Mouse (Mus musculus) kidney, postnatal 10 days (tissue): ENCODE results near the gene Hcrt.

Experiments used
- DNase-seq: peaks from one replicate; pipeline ENCODE4 v3.0.0; 2021; ENCODE audit warnings: mixed read lengths

The Hcrt gene

GRCm38 (mm10) chr11:100735134-100735865 lies 27.4 kb downstream of the Hcrt start:
- DNase-seq: no peak

DNA sequence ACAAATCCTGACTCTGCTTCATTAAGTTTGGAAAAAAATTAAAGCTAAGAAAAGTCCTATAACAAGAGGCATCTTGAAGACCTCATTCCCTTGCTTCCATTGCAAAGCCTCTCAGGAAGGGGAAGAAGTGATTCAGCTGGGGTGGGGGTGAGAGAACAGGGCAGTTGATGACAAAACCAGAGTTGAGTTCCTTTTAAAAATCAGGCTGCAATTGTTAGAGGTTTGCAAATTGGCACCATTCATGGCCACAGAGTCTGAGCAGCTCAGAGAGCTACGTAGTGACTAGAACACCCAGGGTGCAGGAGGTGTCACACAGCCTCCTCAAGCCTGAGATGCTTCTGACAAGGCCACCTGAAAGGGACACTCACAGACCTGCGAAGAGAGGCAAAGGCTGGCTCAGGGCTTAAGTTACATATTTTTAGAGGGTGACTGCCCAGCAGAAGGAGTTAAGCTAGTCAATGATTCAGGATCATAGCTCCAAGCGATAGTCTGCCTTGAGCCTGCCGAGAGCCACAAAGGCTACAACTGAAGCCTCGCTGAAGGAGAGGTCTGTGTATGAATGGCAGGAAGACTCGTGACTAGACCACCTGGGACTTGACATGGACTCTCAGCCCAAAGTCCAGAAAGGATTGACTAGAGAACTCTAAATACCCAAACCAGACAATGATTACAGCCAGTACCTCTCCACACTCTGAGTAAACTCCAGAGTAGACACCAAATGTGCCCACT lies 32.1 kb downstream of the Hcrt start:
- peak; percentile 40 for DNase-seq

GRCm38 (mm10) chr11:100729976-100730375 lies 32.8 kb downstream of the Hcrt start:
- no peak for DNase-seq

GRCm38 (mm10) chr11:100728601-100729000 lies 34.1 kb downstream of the Hcrt start:
- no peak for DNase-seq

GRCm38 (mm10) chr11:100727201-100727600 lies 35.5 kb downstream of the Hcrt start:
- DNase-seq: no peak

DNA sequence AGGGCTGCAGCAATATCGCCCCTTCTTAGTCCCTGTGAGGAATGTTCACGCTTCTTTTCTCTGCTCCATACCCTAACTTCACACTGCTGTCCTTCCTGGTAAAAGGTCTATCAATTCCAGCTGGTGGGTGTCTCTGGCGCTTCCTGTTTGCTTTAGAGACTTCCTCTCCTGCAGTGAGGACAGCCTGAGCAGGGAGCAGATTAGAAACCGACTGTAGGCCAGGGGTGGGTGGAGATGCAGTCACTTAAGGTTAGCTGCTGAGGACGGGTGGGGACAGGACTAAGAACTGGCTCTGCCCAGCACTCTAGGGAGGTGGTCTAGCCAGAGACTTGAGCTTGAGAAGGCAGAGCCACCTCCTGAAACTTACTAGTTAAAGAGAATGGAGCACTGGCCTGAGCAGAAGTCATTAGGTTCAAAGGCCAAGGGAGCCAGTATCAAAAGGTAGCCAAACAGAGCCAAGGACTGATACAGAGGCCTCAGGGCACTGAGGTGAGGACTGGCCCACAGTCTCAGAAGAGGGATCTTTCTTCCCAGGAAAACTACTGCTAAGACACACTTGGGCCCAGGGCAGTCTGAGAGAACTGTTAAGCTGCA lies 37.7 kb downstream of the Hcrt start:
- DNase-seq: peak; percentile 45

DNA sequence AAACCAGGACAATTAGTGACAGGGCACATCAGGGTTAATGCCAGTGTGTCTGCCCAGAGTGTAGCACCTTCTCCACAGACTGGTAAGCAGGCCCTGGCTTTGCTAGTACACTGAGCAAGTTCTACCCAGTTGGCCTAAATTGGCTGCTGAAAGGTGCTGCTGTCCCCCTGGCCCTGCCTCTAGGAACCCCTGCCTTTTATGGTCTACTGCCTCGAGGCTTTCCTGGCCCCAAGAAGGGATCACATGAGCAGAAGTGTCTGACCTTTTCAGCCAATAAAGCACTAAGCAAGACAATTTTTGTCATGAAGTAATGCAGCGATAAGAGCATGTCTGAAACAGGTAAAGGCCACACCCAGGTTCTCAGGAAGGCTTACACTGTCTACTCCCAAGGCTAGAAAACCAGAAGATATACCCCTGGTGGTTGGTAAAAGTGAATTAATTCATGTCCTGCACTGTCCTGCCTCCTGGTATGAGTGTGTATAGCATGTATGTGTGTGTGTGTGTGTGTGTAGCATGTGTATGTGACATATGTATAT lies 40.2 kb downstream of the Hcrt start:
- DNase-seq: no peak

DNA sequence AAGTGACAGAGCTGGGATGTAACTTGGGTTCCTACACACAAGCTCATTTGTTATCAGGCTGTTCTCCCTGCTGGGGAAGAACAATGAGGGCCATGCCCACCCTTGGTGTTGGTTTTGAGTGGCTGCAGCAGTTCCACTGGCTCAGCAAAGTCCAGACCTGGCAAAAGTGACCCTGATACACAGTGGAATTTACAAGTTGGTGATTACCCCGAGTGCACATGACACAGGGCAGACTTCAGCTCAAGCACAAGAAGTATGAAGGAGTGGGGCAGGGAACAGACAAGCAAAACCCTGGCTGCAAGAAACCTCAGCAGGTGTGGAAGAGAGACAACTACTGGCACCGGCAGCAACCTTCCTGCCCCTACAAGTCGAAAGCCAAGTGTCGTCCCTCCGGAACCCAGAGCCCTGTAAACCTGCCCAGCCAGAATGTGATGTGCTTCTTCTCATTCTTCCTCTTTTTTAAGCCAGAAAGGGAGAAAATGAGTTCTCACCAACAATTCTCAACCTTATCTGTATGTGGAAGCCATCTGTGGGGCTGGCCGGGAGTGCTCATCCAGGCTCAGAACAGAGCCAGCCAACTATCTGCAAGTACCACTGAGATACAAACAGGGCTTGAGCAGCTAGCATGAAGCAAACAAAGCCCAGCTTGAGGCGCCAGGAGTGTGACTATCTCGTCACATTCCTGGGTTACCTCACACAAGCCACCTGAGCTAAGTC lies 40.8 kb downstream of the Hcrt start:
- DNase-seq: peak; percentile 57

- DNase-seq: no peak
These were observed 41.5 kb downstream of the Hcrt start for GRCm38 (mm10) chr11:100721254-100721653.

GRCm38 (mm10) chr11:100720345-100720744 lies 42.4 kb downstream of the Hcrt start:
- no peak for DNase-seq

DNA sequence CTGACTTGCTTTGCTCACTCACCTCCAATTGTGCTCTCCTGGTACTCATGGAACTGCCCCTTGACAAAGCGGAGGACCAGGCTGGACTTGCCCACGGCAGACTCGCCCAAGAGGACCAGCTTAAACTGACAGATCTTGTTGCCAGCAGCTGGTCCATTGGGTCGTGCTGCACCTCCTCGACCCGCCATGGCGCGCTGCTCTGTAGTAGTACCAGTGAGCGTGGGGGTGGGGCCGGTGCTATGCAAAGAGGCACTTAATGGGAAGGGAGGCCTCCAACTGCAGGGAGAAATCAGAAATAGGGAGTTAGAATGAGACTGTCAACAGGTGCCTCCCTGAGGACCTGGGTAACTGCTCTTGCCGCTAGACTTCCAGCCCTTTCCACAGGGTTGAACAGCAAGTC lies 42.8 kb downstream of the Hcrt start:
- DNase-seq: peak; percentile 48

GRCm38 (mm10) chr11:100719312-100719711 lies 43.4 kb downstream of the Hcrt start:
- DNase-seq: no peak

DNA sequence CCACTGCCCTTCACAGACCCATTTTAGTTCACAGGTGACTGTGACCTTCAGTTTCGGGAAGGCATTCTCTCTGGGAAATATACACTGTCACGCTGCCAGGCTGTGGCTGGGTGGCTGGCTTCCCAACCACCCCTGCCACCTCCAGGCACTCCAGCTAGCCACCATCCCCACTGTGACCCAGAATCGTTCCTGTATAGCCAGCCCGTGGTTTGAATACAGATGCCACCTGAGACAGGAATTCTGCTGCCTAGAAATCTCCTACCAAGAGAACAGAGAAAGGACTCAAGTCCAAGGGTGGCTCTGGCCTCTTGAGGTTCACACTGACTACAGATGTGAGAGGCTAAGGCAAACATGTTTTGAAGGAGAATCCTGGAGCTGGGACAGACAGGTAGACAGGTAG lies 43.9 kb downstream of the Hcrt start:
- no peak for DNase-seq

GRCm38 (mm10) chr11:100718462-100718861 lies 44.3 kb downstream of the Hcrt start:
- DNase-seq: no peak

DNA sequence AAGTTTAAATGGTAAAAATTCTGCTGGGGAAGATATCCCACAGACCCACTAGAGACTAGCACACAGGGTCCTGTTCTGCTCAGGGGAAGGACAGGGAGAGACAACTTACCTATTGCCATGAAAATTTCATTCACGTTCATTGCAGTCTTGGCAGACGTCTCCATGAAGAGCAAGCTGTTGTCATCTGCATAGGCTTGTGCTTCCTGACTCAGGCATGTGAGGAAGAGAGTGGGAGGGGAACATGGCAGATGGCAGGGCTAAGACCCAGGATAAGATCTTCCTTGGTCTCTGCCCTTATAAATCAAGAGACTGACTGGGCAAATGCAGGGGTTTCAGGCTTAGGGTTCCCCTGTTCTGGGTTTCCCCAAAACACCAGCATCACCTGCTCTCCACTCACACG lies 46.1 kb downstream of the Hcrt start:
- no peak for DNase-seq

DNA sequence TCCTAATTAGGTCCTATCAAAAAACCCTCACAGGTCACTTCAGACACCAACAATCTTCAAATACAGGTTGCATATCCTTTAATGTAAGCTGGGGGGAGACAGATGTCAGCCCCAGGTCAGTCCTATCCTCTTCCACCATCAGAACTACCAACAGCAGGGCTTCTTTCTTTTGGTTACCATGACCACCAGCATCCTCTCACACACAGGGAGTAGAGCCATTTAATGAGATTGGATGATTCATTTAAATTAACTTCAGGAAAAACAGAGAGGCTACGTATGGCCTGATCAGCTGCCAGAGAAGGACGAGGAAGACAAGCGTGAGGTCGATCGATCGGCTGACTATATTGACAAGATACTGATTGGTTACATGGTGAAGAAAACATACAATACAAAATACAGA lies 47.8 kb downstream of the Hcrt start:
- no peak for DNase-seq

DNA sequence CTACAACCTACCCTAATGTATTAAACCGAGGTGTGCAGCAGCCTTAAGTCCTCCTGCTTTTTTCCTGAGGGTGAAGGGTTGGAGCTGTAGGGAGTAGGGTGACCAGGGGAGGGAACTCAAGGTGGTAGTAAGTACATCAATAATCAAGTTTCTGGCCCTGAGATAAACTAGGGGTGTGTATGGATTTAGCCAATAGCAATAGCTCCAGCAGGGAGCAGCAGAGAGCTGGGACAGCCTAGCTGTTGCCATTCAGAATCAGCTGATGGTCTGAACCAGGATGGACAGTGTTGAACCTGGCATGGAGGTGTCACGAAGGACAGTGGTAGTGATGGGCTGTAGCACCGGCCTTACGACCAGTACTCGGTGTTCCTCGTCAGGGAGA lies 48.2 kb downstream of the Hcrt start:
- DNase-seq: peak; percentile 94

GRCm38 (mm10) chr11:100713735-100714533 lies 48.8 kb downstream of the Hcrt start, which contains the start of gene Hspb9:
TSS of gene Hspb9 (plus strand) at chr11:100713850.
- DNase-seq: peak; percentile 88

- no peak for DNase-seq
These were observed 49.6 kb downstream of the Hcrt start for GRCm38 (mm10) chr11:100713174-100713573.

DNA sequence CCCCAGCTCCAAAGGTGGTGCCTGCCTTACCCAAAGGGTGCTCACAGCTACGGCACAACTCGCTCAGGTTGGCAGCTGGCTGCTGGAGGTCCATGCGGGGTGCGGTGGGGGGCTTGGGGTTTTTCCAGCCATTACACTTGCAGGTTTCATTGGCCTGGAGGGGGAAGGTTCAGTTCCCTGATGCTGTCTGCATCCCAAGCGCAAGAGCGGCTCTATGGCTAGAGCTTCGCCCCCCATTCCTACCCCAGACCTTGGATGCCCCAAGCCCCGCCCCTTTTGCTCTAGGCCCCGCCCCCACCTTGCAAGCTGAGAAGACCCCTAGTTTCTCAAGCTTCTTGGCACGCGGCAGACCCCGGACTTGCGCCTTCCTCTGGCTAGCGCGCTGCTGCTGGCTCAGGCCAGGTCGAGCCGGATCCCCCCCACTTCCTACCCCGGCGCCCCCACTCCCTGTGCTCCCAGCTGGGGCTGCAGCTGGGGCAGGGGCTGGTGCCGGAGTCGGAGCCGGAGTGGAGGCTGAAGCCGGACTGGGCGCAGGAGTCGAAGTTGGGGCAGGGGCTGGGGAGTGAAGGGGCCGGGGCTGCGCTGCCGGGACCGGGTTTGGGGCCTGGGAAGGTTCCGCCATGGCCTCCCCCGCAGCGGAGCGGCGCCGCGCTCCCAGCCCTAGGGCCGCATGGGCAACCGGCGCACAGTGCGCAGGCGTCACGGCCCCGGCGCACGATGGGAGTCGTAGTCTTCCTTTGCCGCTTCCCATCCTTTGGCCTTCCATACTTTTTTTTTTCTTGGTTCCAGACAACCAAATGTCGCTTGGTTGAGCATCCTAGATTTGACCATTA lies 50.7 kb downstream of the Hcrt start, which contains the start of gene Kat2a:
Gene Kat2a (minus strand): TSS at position 683 of the 833 bp plus-strand sequence.
- peak; percentile 93 for DNase-seq
